Mouse (Mus musculus) spleen, embryonic (tissue): Measurements from ENCODE around the gene Gm1993.
"Not testable (repeated sequence)": the region's sequence is repeated elsewhere in the genome, so short reads cannot be mapped to it uniquely, and the experiment has no call there.

Experiments
- CTCF ChIA-PET: fragments of 350-600 bp; sonication (Branson Sonifier 250); formaldehyde crosslinking; loops from one replicate; lab custom pipeline; 2022; lab: Charles Lee

Gene Gm1993

DNA sequence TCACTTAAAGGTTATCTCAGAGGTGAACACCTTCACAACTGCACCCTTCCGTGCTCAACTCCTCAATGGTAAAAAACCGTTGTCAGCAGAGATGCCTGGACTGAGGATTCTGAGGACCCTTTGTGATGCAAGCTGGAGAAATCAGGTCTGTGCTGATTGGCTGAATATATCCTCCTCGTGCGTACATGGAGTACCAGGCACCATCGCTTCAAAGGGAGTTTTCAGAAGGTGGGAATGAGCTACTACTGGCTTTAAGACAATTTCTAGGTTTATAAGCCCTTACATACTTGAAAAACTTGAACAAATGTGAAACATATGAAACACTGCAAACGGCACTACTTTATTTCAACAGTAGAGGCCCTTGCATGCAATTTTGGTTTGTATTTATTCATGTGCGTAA is at the start of gene Gm1993:
Gm1993 (minus strand) TSS at position 101 of the 400 bp plus-strand sequence.
- CTCF ChIA-PET: not testable (repeated sequence)
